Mouse (Mus musculus) brain, adult 10 weeks (tissue): ENCODE results near the gene Acsl3. TPM values are rescaled to one million over a fixed set of nuclear protein-coding genes. Genes with fewer than 3 reads are reported as not detected.

Experiments used
- polyA plus RNA-seq: library from polyadenylated mRNA; stranded (reverse); fragments of 350-450 nt; fragmentation: Illumina TruSeq; extraction: RNeasy Lipid Tissue Mini Kit (QIAGEN cat#74804); gene quantifications from one replicate; pipeline ENCODE4 v1.2.3, GENCODE M21; 2015; ENCODE audit warnings: low read depth, low replicate concordance

Gene Acsl3
- polyA plus RNA-seq, result 158 TPM

GRCm38 (mm10) chr1:78657671-78658440, at the start of gene Acsl3, which contains the start of gene Utp14b:
Gene Acsl3, plus strand, starts transcription at chr1:78657825.
Gene Utp14b, plus strand, starts transcription at chr1:78658038.

Other genes with a start within 250 kb of the Acsl3 start
- gene Farsb, start 168.9 kb upstream of the Acsl3 start, polyA plus RNA-seq, result 64.4 TPM
- gene Mogat1, start 146.8 kb upstream of the Acsl3 start, polyA plus RNA-seq, result 2.2 TPM
- 1.3 TPM for gene BC035947, start 145.7 kb upstream of the Acsl3 start, polyA plus RNA-seq
- 5.8 TPM for gene Utp14b, start 213 bp downstream of the Acsl3 start, polyA plus RNA-seq
- 2.1 TPM for gene Kcne4, start 158.9 kb downstream of the Acsl3 start, polyA plus RNA-seq